Mouse (Mus musculus) gastrocnemius, postnatal 10 days (tissue): ENCODE measurements around the gene Fgd5. TPM values are rescaled to one million over a fixed set of nuclear protein-coding genes. Genes with fewer than 3 reads are reported as not detected.
"Not testable (repeated sequence)": the region's sequence is repeated elsewhere in the genome, so short reads cannot be mapped to it uniquely, and the experiment has no call there.

Source experiments
- DNase-seq: peaks from one replicate; pipeline ENCODE4 v3.0.0; 2021; ENCODE audit warnings: mixed read lengths
- long read RNA-seq, 2 experiments: library from polyadenylated mRNA; stranded (forward); transcript quantifications; one replicate each; pipeline ENCODE4 v2.0.0; 2021
- total RNA-seq, 2 experiments: library from RNA; stranded (reverse); gene quantifications; 2 replicates each; pipeline ENCODE4 v1.2.3; 2021

The Fgd5 gene
- total RNA-seq, result 10 to 100 TPM; 12.7 to 16.1 TPM
- long read RNA-seq, experiment 1, full-length matches to known transcripts, result 15 of 21 reads
- long read RNA-seq, experiment 1, partial matches to known transcripts, result 3 of 21 reads
- long read RNA-seq, experiment 1, other reads (novel, unspliced or antisense), result 3 of 21 reads
- long read RNA-seq, experiment 2, full-length matches to known transcripts, result 9 of 13 reads
- long read RNA-seq, experiment 2, partial matches to known transcripts, result 4 of 13 reads
- long read RNA-seq, experiment 2, other reads (novel, unspliced or antisense), result 0 of 13 reads

- DNase-seq, result peak; percentile 57
These were observed at the start of gene Fgd5 for GRCm38 (mm10) chr6:91978371-91979300. TSS of gene Fgd5 (plus strand) at chr6:91978878.

GRCm38 (mm10) chr6:91931231-91931630, 47.4 kb upstream of the Fgd5 start:
- no peak for DNase-seq

- no peak for DNase-seq
These were observed 40.2 kb upstream of the Fgd5 start for GRCm38 (mm10) chr6:91938491-91938890.

- peak; percentile 22 for DNase-seq
These were observed 30.3 kb upstream of the Fgd5 start for GRCm38 (mm10) chr6:91948426-91948825.

GRCm38 (mm10) chr6:91958015-91958414, 20.7 kb upstream of the Fgd5 start:
- not testable (repeated sequence) for DNase-seq

- DNase-seq, result peak; percentile 24
These were observed 18.5 kb upstream of the Fgd5 start for GRCm38 (mm10) chr6:91960028-91960811.

- no peak for DNase-seq
These were observed 15.2 kb upstream of the Fgd5 start for GRCm38 (mm10) chr6:91963429-91963828.

GRCm38 (mm10) chr6:91965060-91965459, 13.6 kb upstream of the Fgd5 start:
- DNase-seq, result no peak

- no peak for DNase-seq
These were observed 12.7 kb upstream of the Fgd5 start for GRCm38 (mm10) chr6:91966006-91966405.

GRCm38 (mm10) chr6:91972201-91972646, 6.5 kb upstream of the Fgd5 start:
- peak; percentile 41 for DNase-seq

- DNase-seq, result no peak
These were observed 4.7 kb upstream of the Fgd5 start for GRCm38 (mm10) chr6:91973972-91974371.

- no peak for DNase-seq
These were observed 771 bp downstream of the Fgd5 start for GRCm38 (mm10) chr6:91979301-91979996.

- DNase-seq, result no peak
These were observed 1.3 kb downstream of the Fgd5 start for GRCm38 (mm10) chr6:91980011-91980410.

- no peak for DNase-seq
These were observed 11.4 kb downstream of the Fgd5 start for GRCm38 (mm10) chr6:91990101-91990500.

- DNase-seq, result no peak
These were observed 14.1 kb downstream of the Fgd5 start for GRCm38 (mm10) chr6:91992823-91993222.

GRCm38 (mm10) chr6:91993795-91994505, 15.3 kb downstream of the Fgd5 start:
- no peak for DNase-seq

- no peak for DNase-seq
These were observed 17.4 kb downstream of the Fgd5 start for GRCm38 (mm10) chr6:91996072-91996471.

GRCm38 (mm10) chr6:92002558-92003285, 24.0 kb downstream of the Fgd5 start:
- peak; percentile 40 for DNase-seq

GRCm38 (mm10) chr6:92003646-92004045, 25.0 kb downstream of the Fgd5 start:
- no peak for DNase-seq

GRCm38 (mm10) chr6:92004137-92004805, 25.6 kb downstream of the Fgd5 start:
- no peak for DNase-seq
